Mouse (Mus musculus) heart, adult 18-20 months (tissue): ENCODE data around the gene Rasip1. TPM values are rescaled to one million over a fixed set of nuclear protein-coding genes. Genes with fewer than 3 reads are reported as not detected.

Experiments used
- DNase-seq, 2 experiments: peaks; one replicate each; pipeline ENCODE4 v3.0.0; 2021 to 2022; ENCODE audit warnings: mixed read lengths in 1 of 2
- total RNA-seq, 2 experiments: library from RNA; stranded (reverse); gene quantifications; 2 replicates each; pipeline ENCODE4 v1.2.3; 2021

The Rasip1 gene
- total RNA-seq, 2 experiments from 2014 or later, result 21.6 to 26.8 TPM

GRCm38 (mm10) chr7:45685811-45686210, 58.5 kb downstream of the Rasip1 start:
- no peak for DNase-seq

- no peak for DNase-seq
These were observed 59.6 kb downstream of the Rasip1 start for GRCm38 (mm10) chr7:45686841-45687240.

Other genes starting within 250 kb of the Rasip1 start
- 10 to 100 TPM; 81.1 to 85.7 TPM for gene Snrnp70, start 231.7 kb upstream of the Rasip1 start, total RNA-seq
- 1 to 10 TPM; 6.1 to 7.4 TPM for gene Kcna7, start 221.8 kb upstream of the Rasip1 start, total RNA-seq
- under 1 TPM; 0.25 to 0.28 TPM for gene Ntf5, start 213.8 kb upstream of the Rasip1 start, total RNA-seq
- gene Lhb, start 206.7 kb upstream of the Rasip1 start, total RNA-seq, result not detected
- gene Gys1, start 192.6 kb upstream of the Rasip1 start, total RNA-seq, result 100 to 1,000 TPM in 1 of 2 experiments, 10 to 100 TPM in 1; 99.2 to 105 TPM
- 10 to 100 TPM; 25.2 to 26.5 TPM for gene Ruvbl2, start 189.4 kb upstream of the Rasip1 start, total RNA-seq
- gene Ftl1, start 167.6 kb upstream of the Rasip1 start, total RNA-seq, result 100 to 1,000 TPM; 287 to 382 TPM
- 10 to 100 TPM; 23.4 to 24.1 TPM for gene Bax, start 160.6 kb upstream of the Rasip1 start, total RNA-seq
- not detected for gene Tulp2, start 145.6 kb upstream of the Rasip1 start, total RNA-seq
- 10 to 100 TPM in 1 of 2 experiments, 1 to 10 TPM in 1; 8.7 to 12.3 TPM for gene Gm45808, start 140.7 kb upstream of the Rasip1 start, total RNA-seq
- gene Dhdh, start 138.7 kb upstream of the Rasip1 start, total RNA-seq, result 10 to 100 TPM in 1 of 2 experiments, 1 to 10 TPM in 1; 7.9 to 13.1 TPM
- gene Nucb1, start 117.1 kb upstream of the Rasip1 start, total RNA-seq, result 100 to 1,000 TPM; 129 to 143 TPM
- 10 to 100 TPM; 31.6 to 33.7 TPM for gene Ppp1r15a, start 101.2 kb upstream of the Rasip1 start, total RNA-seq
- 1 to 10 TPM; 2.0 to 2.5 TPM for gene Plekha4, start 101.2 kb upstream of the Rasip1 start, total RNA-seq
- under 1 TPM in 1 of 2 experiments, not detected in 1; 0.41 TPM for gene Hsd17b14, start 72.6 kb upstream of the Rasip1 start, total RNA-seq
- gene Bcat2, start 57.3 kb upstream of the Rasip1 start, total RNA-seq, result 100 to 1,000 TPM; 225 to 264 TPM
- not detected for gene Fgf21, start 12.0 kb upstream of the Rasip1 start, total RNA-seq
- not detected for gene Fut1, start 10.2 kb upstream of the Rasip1 start, total RNA-seq
- under 1 TPM; 0.17 to 0.26 TPM for gene Izumo1, start 5.7 kb upstream of the Rasip1 start, total RNA-seq
- 1 to 10 TPM; 2.4 to 2.6 TPM for gene Mamstr, start 12.5 kb downstream of the Rasip1 start, total RNA-seq
- gene Fut2, start 38.9 kb downstream of the Rasip1 start, total RNA-seq, result under 1 TPM; 0.42 to 0.46 TPM
- not detected for gene Ntn5, start 56.5 kb downstream of the Rasip1 start, total RNA-seq
- under 1 TPM; 0.18 to 0.30 TPM for gene Sec1, start 66.9 kb downstream of the Rasip1 start, total RNA-seq
- gene Car11, start 72.4 kb downstream of the Rasip1 start, total RNA-seq, result 1 to 10 TPM; 3.4 to 5.9 TPM
- 10 to 100 TPM; 12.1 to 15.0 TPM for gene Dbp, start 77.6 kb downstream of the Rasip1 start, total RNA-seq
- 100 to 1,000 TPM; 574 to 615 TPM for gene Rpl18, start 88.0 kb downstream of the Rasip1 start, total RNA-seq
- gene Sphk2, start 90.5 kb downstream of the Rasip1 start, total RNA-seq, result 10 to 100 TPM; 18.4 to 20.2 TPM
- under 1 TPM; 0.30 to 0.62 TPM for gene Fam83e, start 93.7 kb downstream of the Rasip1 start, total RNA-seq
- gene Spaca4, start 98.3 kb downstream of the Rasip1 start, total RNA-seq, result not detected
- gene Lmtk3, start 156.2 kb downstream of the Rasip1 start, total RNA-seq, result not detected
- not detected for gene Sult2b1, start 157.2 kb downstream of the Rasip1 start, total RNA-seq
- gene Cyth2, start 187.1 kb downstream of the Rasip1 start, total RNA-seq, result 10 to 100 TPM; 65.8 to 68.9 TPM
- gene Kcnj14, start 197.3 kb downstream of the Rasip1 start, total RNA-seq, result 1 to 10 TPM; 1.2 to 1.8 TPM
- gene Grwd1, start 203.5 kb downstream of the Rasip1 start, total RNA-seq, result 10 to 100 TPM; 15.0 to 15.2 TPM
- gene Kdelr1, start 245.3 kb downstream of the Rasip1 start, total RNA-seq, result 100 to 1,000 TPM; 105 to 125 TPM